Mouse (Mus musculus) kidney, postnatal 14 days (tissue): Measurements from ENCODE around the gene Cd300ld3.

Source experiments
- DNase-seq: peaks from one replicate; pipeline ENCODE4 v3.0.0; 2022; ENCODE audit warnings: mixed read lengths

Gene Cd300ld3

GRCm38 (mm10) chr11:115048259-115048658 lies at the start of gene Cd300ld3:
Cd300ld3 (minus strand) TSS chr11:115048409.
- no peak for DNase-seq

DNA sequence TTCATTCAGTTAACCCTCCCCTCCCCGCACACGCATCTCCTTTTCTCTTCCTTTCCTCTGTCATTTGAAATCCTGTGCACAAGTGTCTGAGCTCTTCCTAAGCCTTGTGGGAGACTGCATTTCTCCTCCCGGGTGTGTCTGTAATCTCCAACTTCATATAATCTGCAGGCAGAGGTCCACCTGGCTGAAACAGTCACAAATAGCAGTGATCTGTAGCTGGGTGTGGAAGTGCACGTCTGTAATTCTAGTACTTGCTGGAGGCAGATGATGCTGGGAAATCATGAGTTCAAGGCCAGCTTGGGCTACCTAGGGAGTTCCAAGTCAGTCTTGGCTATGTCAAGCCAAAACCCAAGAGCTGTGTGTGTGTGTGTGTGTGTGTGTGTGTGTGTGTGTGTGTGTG lies 43.9 kb upstream of the Cd300ld3 start:
- DNase-seq = no peak

- DNase-seq = peak; percentile 40
Measured at GRCm38 (mm10) chr11:115091362-115091901, 43.2 kb upstream of the Cd300ld3 start, which contains the start of gene Rab37. Rab37 (plus strand) TSS chr11:115091431.

DNA sequence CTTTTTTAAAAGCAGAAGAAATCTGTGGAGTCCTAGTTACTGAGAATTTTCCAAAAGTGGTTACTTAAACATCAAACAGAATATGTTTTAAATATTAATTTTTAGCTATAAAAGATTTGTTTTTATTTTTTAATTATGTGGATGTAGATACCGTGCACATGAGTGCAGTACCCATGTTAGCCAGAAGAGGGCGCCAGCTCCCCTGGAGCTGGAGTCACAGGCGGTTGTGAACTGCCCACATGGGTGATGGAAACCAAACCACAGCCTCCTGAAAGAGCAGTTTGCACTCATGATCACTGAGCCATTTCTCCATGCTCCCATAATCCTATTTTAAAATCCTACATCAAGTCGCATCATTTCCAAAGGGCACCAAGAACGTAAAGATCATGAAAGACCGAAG lies 41.6 kb upstream of the Cd300ld3 start:
- DNase-seq = no peak

DNA sequence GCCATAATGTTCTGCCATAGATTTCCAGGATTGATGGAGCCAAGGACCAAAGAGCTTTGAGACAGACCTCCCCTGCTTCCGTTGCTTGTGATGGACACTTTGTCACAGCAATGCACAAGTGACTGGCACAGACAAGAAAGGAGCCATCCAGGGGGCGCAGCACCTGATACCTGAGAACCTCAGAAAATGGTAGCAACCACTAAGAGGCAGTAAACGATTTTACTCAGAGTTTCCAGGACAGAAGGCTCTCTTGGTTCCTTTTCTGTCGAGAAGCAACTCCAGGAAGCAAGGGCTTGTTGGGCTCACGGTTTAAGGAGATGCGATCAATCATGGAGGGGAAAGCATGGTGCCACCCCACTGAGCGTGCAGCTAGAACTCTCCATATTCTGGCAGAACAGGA lies 38.0 kb upstream of the Cd300ld3 start:
- no peak for DNase-seq

DNA sequence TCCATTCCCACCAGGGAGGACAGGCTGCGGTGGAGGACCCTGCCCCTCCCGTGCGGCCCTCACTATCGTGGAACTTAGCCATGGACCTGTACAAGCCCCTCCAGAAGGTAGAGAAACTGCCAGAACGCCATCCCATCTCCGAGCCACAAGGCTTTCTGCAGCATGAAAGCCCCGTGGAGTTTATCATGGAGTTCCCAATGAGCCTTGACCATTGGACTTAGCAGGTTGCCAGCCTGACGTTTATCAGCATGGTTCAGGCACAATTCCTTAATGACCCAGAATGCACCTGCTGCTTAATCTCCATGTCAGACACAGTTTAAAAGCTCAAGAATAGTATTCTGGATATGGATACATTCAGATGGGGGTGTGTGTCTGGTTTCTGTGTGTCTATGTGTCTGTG lies 36.9 kb upstream of the Cd300ld3 start:
- no peak for DNase-seq

- no peak for DNase-seq
Measured at GRCm38 (mm10) chr11:115084595-115084994, 36.4 kb upstream of the Cd300ld3 start.

- peak; percentile 67 for DNase-seq
Measured at GRCm38 (mm10) chr11:115083376-115084139, 35.3 kb upstream of the Cd300ld3 start.

- no peak for DNase-seq
Measured at GRCm38 (mm10) chr11:115082196-115082595, 34.0 kb upstream of the Cd300ld3 start.

DNA sequence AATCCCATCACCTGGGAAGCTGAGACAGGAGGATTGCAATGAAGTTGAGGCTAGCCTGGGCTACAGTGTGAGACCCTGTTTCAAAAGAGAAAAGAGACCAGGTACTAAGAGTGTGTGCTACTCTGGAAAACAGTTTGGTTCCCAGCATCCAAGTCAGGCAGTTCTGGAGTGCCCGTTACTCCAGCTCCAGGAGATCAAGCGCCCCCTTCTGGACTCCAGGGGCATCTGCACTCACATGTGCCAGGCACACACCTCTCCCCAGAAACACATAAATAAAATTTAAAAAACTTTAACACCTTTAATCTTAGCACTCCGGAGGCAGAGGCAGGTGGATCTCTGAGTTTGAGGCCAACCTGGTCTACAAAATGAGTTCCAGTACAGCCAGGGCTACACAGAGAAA lies 33.2 kb upstream of the Cd300ld3 start:
- no peak for DNase-seq

GRCm38 (mm10) chr11:115080886-115081285 lies 32.7 kb upstream of the Cd300ld3 start:
- peak; percentile 53 for DNase-seq

GRCm38 (mm10) chr11:115078680-115079079 lies 30.5 kb upstream of the Cd300ld3 start:
- no peak for DNase-seq

DNA sequence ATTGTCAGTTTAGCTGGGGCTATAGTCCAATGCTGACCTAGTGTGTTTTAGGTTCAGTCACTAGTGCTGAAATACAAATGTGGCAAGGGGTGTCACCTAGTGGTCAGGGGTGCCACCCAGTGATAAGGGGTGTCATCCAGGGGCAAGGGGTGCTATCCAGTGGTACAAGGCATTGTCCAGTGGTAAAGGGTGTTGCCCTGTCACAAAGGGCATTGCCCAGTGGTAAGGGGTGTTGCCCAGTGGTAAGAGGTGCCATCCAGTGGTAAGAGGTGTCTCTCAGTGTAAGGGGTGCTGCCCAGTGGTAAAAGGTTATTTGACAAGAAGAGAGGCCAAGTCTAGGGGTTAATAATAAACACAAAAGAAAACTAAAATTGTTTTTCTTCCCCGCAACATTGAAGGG lies 29.2 kb upstream of the Cd300ld3 start:
- no peak for DNase-seq

GRCm38 (mm10) chr11:115075859-115076258 lies 27.6 kb upstream of the Cd300ld3 start:
- DNase-seq = no peak

- no peak for DNase-seq
Measured at GRCm38 (mm10) chr11:115075407-115075806, 27.2 kb upstream of the Cd300ld3 start.

- no peak for DNase-seq
Measured at GRCm38 (mm10) chr11:115073002-115073401, 24.8 kb upstream of the Cd300ld3 start.

GRCm38 (mm10) chr11:115071631-115072294 lies 23.6 kb upstream of the Cd300ld3 start:
- DNase-seq = peak; percentile 55

DNA sequence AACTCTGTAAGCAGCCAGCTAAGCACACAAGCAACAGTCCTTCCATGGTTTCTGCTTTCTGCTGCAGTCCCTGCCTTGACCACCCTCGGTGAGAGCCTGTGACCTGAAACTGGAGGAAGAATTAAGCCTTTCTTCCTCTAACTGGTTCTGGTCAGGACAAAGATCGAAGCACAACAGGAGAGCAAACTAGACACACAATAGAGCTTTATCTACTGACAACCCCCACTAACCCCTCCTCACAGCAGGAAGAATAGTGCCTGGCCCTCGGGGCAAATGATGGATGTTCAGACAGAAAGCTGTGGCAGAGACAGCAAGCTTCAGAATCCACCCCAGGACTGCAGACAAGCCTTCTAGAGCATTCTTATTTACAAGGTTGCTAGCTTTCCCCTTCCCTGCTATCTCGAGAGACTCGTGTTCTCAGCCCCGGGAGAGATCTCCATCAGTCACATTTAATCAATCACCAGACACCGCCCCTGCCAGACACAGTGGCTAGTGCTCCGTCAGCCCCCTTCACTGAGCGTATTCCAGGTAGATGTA lies 22.9 kb upstream of the Cd300ld3 start:
- no peak for DNase-seq

DNA sequence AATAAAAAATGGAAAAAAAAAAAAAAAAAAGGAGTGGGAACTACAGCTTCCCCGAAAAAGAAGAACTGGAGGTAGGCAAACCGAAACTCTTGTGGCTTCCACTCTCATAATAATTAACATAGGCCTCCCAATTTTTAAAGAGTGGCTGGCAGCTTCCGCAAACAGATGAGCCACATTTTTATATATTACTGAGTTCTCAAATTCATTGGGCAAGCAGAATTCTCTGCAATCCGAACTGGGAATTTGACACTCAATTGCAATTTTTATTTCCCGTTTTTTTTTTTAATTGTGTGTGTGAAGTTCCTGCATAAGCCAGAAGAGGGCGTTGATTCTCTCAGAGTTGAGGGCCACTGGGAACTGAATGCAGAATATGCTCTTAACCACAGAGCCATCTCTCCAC lies 18.6 kb upstream of the Cd300ld3 start:
- DNase-seq = no peak

- DNase-seq = no peak
Measured at GRCm38 (mm10) chr11:115062077-115062476, 13.9 kb upstream of the Cd300ld3 start, which contains the start of gene Cd300e. Cd300e (minus strand) TSS chr11:115062177.

DNA sequence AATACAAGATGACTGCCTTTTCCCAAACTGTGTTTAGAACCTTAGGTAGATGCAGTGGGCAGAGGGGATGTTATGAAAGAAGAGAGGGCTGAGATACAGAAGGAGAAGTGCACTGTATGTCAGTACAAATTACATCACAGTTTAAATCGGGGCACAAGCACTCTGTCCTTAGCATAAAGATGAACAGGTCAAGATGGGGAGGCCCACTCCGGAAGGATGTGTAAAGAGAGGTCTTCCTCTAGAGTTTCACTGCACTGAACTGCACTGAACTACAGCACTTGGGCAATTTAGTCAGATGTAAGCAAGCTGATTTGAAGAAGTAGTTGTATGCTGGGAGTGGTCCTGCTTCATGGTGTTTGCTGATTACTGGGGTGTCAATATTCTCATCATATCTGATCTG lies 11.6 kb upstream of the Cd300ld3 start:
- no peak for DNase-seq

DNA sequence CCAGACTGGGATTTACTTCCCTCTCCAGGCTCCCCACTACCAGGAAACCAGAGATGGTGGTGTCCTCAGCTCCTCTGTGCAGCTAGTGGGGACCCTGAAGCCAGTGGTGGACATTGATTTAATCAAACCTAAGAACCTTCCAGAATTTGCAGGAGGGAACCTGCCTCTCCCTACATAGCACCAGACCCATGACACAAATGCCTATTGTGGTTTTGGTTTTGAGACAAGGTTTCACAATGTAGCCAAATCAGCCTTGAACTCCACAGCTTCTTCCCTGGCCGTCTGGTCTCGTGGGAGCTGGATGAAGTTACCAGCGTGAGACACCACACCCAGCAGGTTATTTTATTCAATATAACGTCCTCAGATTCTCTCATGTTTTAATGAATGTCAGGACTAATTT lies 10.5 kb upstream of the Cd300ld3 start:
- no peak for DNase-seq

- no peak for DNase-seq
Measured at GRCm38 (mm10) chr11:115054537-115054936, 6.3 kb upstream of the Cd300ld3 start.

- no peak for DNase-seq
Measured at GRCm38 (mm10) chr11:115052991-115053390, 4.8 kb upstream of the Cd300ld3 start.
